Mouse (Mus musculus) myocyte (in vitro differentiated cells): ENCODE results near the gene Fam81a.

ENCODE experiments used
- E2F4 ChIP-seq: IDR thresholded peaks from one replicate; pipeline ENCODE4 v1.6.1; 2011; ENCODE audit warnings: mild to moderate bottlenecking, control low read depth, moderate library complexity; ENCODE audit not compliant: insufficient read depth
- MAX ChIP-seq: IDR thresholded peaks from one replicate; pipeline ENCODE4 v1.6.1; 2011; ENCODE audit warnings: low read depth, mild to moderate bottlenecking, control low read depth
- MYOD1 ChIP-seq, 3 experiments: IDR thresholded peaks; one replicate each; pipeline ENCODE4 v1.6.1; 2011; ENCODE audit warnings: control low read depth in 2 of 3, low read depth in 2 of 3, mild to moderate bottlenecking in 2 of 3, moderate library complexity in 1 of 3; ENCODE audit not compliant: insufficient read length in 2 of 3, control insufficient read depth in 1 of 3
- MYOG ChIP-seq, 3 experiments: IDR thresholded peaks; one replicate each; pipeline ENCODE4 v1.6.1; 2011; ENCODE audit warnings: control low read depth in 2 of 3, low read depth in 2 of 3, mild to moderate bottlenecking in 2 of 3; ENCODE audit not compliant: insufficient read length in 2 of 3, control insufficient read depth in 1 of 3, insufficient read depth in 1 of 3
- POLR2A ChIP-seq: IDR thresholded peaks from one replicate; pipeline ENCODE4 v1.6.1; 2011; ENCODE audit warnings: low read depth, mild to moderate bottlenecking, control low read depth, moderate library complexity; ENCODE audit not compliant: insufficient read length
- REST ChIP-seq: IDR thresholded peaks from one replicate; pipeline ENCODE4 v1.6.1; 2011; ENCODE audit warnings: mild to moderate bottlenecking, control low read depth, moderate library complexity; ENCODE audit not compliant: insufficient read depth, insufficient read length
- TCF12 ChIP-seq: IDR thresholded peaks from one replicate; pipeline ENCODE4 v1.6.1; 2011; ENCODE audit warnings: mild to moderate bottlenecking, control low read depth; ENCODE audit not compliant: poor library complexity, insufficient read depth, severe bottlenecking

- TF ChIP-seq POLR2A (no peak), MYOD1 (IDR thresholded peaks at IDR 0.05; ENCODE audit: control insufficient read depth in 1 of 3, insufficient read length in 2 of 3, low read depth in 2 of 3) (no peak), E2F4 (no peak), REST (no peak), TCF12 (no peak), MAX (no peak), MYOG (IDR thresholded peaks at IDR 0.05; ENCODE audit: control insufficient read depth in 1 of 3, insufficient read depth in 1 of 3, insufficient read length in 2 of 3, low read depth in 2 of 3) (no peak)
Observed at GRCm38 (mm10) chr9:70103106-70103505, 39.3 kb downstream of the Fam81a start.
